Mouse (Mus musculus) erythroblast, embryonic 14.5 days (primary cell): ENCODE measurements at regions not wholly inside any gene's neighbourhood (a gene's known extent, or its start where the extent isn't known, plus 50 kb on each side); places are given as distances from the start of the nearest gene placed in this dataset.

Experiments
- H3K27me3 ChIP-seq: 2 replicates; pipeline ENCODE4 v1.6.1; 2012; ENCODE audit warnings: inconsistent platforms; ENCODE audit not compliant: control insufficient read depth
- H3K36me3 ChIP-seq: 2 replicates; pipeline ENCODE4 v1.6.1; 2012; ENCODE audit warnings: mild to moderate bottlenecking, inconsistent platforms; ENCODE audit not compliant: control insufficient read depth
- H3K4me1 ChIP-seq: 2 replicates; pipeline ENCODE4 v1.6.1; 2012; ENCODE audit warnings: inconsistent platforms; ENCODE audit not compliant: control insufficient read depth
- H3K4me3 ChIP-seq: replicated peaks from 2 replicates; pipeline ENCODE3; 2012; ENCODE audit warnings: moderate library complexity, mild to moderate bottlenecking, inconsistent platforms
- H3K9me3 ChIP-seq: 2 replicates; pipeline ENCODE4 v1.6.1; 2012; ENCODE audit warnings: low read length, inconsistent platforms, mixed read lengths; ENCODE audit not compliant: control insufficient read depth
- GATA1 ChIP-seq: IDR thresholded peaks from 2 replicates; pipeline ENCODE4 v1.6.1; 2012; ENCODE audit warnings: low read length, inconsistent platforms, mixed read lengths
- TAL1 ChIP-seq: IDR thresholded peaks from 3 replicates; pipeline ENCODE4 v1.6.1; 2012; ENCODE audit warnings: low read length, inconsistent platforms, mixed read lengths

DNA sequence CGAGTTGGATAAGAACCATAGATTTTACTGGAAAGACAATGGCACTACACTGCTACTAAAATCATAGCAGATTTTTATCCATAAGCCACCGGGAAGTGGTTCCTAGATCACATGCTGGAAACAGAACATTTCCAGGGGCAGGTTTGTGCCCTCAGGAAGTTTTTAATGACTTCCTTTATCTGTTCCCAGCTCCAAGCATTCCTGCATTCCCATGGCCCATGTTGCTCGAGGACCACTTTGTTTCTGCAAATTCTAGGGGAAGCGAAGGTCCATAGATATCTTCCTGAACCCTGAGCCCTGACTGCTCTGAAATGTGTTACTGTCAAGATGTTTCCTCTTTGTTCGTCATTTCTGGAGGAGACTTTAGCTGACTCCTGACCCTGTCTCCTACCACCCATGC, 235.6 kb upstream of the Map3k1 start:
- Histone ChIP-seq H3K36me3 (peaks cover 14% of the 10 kb centered on the region), H3K27me3 (peaks cover 27% of the 10 kb centered on the region), H3K9me3 (peaks cover 10% of the 10 kb centered on the region), H3K4me3 (no peak overlapping the region), H3K4me1 (peaks cover 69% of the 10 kb centered on the region)
- TF ChIP-seq TAL1 (no peak), GATA1 (no peak)

DNA sequence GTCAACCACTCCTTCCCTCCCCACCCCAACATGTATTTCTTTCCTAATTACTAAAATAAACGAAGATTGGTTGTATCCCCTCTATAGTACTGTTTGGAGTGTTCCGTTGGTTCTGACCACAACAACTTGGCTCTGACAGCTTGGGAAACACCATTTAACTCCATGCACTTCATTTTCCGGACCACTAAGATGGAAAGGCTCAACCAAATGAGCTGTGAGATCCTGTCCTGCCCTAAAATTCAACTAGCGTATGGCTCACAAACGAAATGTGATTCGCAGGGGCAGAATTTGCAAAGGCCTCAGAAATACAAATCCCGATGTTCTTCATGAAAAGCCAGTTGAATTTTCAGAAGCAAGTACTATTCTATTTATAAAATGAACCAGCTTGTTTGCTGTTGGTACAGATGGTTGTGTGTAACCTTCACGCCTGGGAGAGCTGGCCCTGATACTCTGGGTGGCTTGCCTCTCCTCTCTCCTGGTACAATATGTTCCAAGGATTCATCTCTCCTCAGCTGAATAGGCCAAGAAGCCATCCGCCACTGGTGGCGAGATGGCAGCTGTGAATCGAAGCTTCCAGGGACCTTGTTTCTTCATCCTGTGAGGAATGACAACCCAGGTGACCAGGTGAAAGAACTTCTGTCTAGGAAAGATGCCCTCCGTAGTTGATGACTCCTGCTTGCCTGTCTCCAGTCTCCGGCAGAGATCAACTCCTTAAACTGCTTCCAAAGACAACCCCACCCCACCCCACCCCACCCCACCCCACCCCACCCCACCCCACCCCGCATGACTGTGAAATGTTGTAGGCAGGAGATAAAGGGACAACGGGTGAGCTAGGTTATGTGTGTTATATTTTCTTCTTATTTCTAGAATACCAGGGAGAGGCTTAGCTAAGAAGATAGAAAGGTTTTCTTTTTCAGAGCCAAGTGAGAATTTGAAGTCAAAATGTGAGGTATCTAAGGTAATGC, 237.7 kb upstream of the Map3k1 start:
- H3K4me3 ChIP-seq, result peak overlapping the region; percentile 55
- H3K36me3 ChIP-seq, result peaks cover 14% of the 10 kb centered on the region
- H3K9me3 ChIP-seq, result peaks cover 10% of the 10 kb centered on the region
- peaks cover 70% of the 10 kb centered on the region for H3K4me1 ChIP-seq
- no peak for TF ChIP-seq TAL1
- TF ChIP-seq GATA1, result 0 out of 2 replicates have a peak, but pooled peaks have one; percentile 22
- H3K27me3 ChIP-seq, result peaks cover 16% of the 10 kb centered on the region

DNA sequence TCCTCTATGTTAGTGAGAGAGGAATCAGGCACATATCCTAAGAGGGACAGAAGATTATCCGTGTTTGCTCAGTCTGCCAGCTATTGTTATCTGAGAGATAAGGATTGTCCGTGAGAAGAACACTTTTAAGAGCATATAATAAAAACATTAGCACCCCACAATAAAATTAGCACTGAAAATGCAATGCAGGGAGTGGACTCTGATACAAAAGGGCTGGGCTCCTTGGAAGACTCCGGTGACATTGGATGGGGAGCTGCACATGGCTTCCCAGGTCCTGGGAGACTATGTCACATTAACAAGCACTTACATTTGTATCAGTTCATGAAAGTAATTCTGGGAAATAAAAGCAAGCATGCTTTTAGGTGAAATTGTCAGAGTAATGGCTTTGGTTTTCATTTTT, 238.6 kb upstream of the Map3k1 start:
- Histone ChIP-seq H3K36me3 (peaks cover 14% of the 10 kb centered on the region), H3K27me3 (peaks cover 18% of the 10 kb centered on the region), H3K4me3 (no peak overlapping the region), H3K4me1 (peaks cover 70% of the 10 kb centered on the region), H3K9me3 (peaks cover 10% of the 10 kb centered on the region)
- TF ChIP-seq GATA1, result no peak
- TF ChIP-seq TAL1, result no peak

DNA sequence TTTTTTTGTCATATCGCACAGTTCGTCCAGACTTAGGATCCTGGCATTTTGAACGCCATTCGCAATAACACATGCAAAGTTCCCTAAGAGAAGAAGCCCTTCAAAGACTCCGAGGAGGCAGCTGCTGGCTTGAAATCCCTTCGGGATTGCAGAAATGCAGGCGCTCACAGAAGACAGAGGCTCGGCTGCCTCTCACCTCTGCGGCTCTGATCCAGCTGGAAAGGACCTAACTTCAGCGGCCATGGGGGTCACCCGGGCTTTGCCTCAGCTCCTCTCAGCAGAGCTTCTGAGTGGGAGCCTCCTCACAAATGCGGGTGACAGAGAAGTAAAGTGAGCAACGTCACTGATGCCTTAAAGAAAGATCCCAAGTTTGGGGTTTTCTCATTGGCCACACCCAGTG, 239.1 kb upstream of the Map3k1 start:
- Histone ChIP-seq H3K9me3 (peaks cover 10% of the 10 kb centered on the region), H3K4me1 (peaks cover 65% of the 10 kb centered on the region), H3K36me3 (peaks cover 14% of the 10 kb centered on the region), H3K4me3 (no peak overlapping the region), H3K27me3 (peaks cover 19% of the 10 kb centered on the region)
- TF ChIP-seq GATA1, result no peak
- no peak for TF ChIP-seq TAL1

DNA sequence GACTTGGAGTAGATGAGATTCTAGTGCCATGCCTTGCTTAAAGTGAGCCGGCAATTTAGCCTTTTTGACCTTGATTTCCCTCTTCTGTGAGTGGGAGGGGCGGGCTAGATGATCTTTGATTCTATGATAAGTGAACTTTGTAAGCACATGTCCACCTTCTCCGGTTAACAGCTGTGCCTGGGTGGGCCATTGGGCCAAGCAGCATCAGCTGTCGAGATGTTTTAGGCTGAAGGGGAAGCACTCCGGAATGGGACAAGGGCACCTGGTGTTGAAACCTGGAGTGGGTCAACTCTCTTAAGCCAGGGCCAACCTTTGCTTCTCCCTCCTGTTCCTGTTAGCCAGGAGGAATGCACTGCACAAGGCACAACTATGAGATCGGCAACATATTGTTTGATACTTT, 239.5 kb upstream of the Map3k1 start:
- Histone ChIP-seq H3K4me3 (no peak overlapping the region), H3K4me1 (peaks cover 61% of the 10 kb centered on the region), H3K27me3 (peaks cover 23% of the 10 kb centered on the region), H3K9me3 (peaks cover 10% of the 10 kb centered on the region), H3K36me3 (peaks cover 14% of the 10 kb centered on the region)
- no peak for TF ChIP-seq TAL1
- TF ChIP-seq GATA1, result no peak

DNA sequence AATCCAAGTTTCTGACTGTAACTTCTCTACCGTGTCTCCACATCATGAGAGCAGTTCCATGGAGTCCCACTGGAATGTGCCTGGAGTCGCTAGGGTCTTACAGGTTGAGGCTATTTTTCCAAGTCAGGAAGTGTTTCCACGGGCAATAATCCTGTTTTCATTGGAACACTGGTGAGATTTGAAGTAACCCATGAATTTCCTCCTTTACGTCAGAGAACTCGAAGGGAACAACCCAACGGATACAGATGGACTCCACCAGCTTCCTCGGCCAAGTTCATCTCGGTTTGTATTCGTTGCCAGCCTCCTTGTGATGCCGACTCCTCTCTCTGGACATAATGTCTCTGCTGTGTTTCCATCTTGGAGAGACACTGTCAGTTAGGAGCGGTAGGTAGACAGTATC, 237.4 kb upstream of the Ankrd55 start:
- no peak for TF ChIP-seq TAL1
- TF ChIP-seq GATA1, result no peak
- H3K27me3 ChIP-seq, result peaks cover 34% of the 10 kb centered on the region
- H3K9me3 ChIP-seq, result peaks cover 12% of the 10 kb centered on the region
- H3K4me1 ChIP-seq, result peaks cover 39% of the 10 kb centered on the region
- no peak overlapping the region for H3K4me3 ChIP-seq
- H3K36me3 ChIP-seq, result peaks cover 12% of the 10 kb centered on the region

DNA sequence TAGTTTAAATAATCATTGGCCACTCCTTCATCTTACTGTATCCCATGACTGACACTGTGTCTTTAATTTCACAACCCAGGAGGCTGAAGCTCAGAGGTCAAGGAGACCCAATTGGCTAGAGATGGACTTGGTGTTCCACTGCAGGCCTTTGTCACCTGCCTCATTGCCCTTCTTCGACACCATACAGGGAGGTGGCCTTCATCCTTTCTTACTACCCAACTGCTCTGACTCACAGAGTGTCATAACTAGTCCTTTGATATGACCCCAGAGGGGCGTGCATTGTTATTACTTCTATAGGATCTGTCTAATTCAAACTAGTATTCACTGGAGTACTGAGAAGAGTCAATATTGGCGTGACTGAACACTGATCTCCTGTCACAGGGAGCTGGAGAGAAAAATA, 236.2 kb upstream of the Ankrd55 start:
- no peak for TF ChIP-seq TAL1
- TF ChIP-seq GATA1, result no peak

DNA sequence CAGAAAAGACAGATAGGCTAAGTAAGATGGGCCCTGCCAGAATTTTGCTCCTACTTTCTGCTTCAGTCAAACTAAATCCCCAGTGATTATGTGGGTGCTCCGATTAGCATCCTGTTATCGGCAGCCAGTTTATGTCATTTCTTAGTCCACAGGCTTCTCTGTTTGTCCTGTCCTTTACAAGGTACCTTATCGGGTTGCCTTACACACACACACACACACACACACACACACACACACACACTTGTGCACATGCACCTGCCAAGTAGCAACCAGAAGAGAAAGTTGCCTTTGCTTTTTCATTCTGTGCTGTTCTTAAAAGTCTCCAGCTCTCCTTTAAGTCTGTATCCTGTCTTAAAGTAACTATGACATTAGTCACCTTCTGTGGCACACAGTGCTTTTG, 235.8 kb upstream of the Ankrd55 start:
- Histone ChIP-seq H3K36me3 (peaks cover 5% of the 10 kb centered on the region; the same call in 1 of the 2 replicates), H3K9me3 (peaks cover 11% of the 10 kb centered on the region), H3K4me1 (peaks cover 24% of the 10 kb centered on the region), H3K27me3 (peaks cover 35% of the 10 kb centered on the region), H3K4me3 (no peak overlapping the region)
- TF ChIP-seq TAL1 (no peak), GATA1 (no peak)

More for the DNA sequence above, 236.2 kb upstream of the Ankrd55 start:
- peaks cover 11% of the 10 kb centered on the region for H3K9me3 ChIP-seq
- peaks cover 28% of the 10 kb centered on the region for H3K4me1 ChIP-seq
- H3K36me3 ChIP-seq, result peaks cover 5% of the 10 kb centered on the region; the same call in 1 of the 2 replicates
- H3K4me3 ChIP-seq, result no peak overlapping the region
- H3K27me3 ChIP-seq, result peaks cover 34% of the 10 kb centered on the region

DNA sequence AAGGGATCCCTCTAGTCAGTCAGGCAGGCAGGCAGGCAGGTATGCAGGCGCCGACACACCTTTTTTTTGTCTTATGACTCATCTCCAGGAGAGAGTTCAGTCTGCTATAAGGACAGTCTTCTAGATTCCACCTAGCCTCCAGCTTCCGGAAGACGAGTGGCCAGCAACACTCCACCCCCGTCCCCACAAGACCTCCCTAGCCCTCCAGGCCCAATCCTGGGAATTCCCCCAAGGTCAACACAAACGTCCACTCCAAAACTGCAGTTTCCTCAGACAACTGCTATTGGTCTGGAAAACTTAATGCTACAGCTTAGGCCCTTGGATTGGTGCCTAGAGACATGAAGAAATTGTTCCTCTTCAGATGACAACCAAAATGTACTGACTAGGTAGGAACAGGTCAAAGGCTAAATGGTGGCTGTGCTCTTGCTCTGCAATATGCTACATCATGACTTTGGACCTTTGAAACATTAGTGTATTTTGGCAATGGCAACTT, 233.3 kb upstream of the Ankrd55 start:
- Histone ChIP-seq H3K9me3 (peaks cover 3% of the 10 kb centered on the region; the same call in 1 of the 2 replicates), H3K4me3 (no peak overlapping the region), H3K27me3 (peaks cover 38% of the 10 kb centered on the region), H3K36me3 (no peaks in the 10 kb centered on the region), H3K4me1 (peaks cover 15% of the 10 kb centered on the region)
- no peak for TF ChIP-seq TAL1
- TF ChIP-seq GATA1, result no peak
